Mouse (Mus musculus) erythroblast, embryonic 14.5 days (primary cell): ENCODE data around the gene Foxo1. TPM values are rescaled to one million over a fixed set of nuclear protein-coding genes. Genes with fewer than 3 reads are reported as not detected.

Source experiments
- H3K27me3 ChIP-seq: 2 replicates; pipeline ENCODE4 v1.6.1; 2012; ENCODE audit warnings: inconsistent platforms; ENCODE audit not compliant: control insufficient read depth
- H3K36me3 ChIP-seq: 2 replicates; pipeline ENCODE4 v1.6.1; 2012; ENCODE audit warnings: mild to moderate bottlenecking, inconsistent platforms; ENCODE audit not compliant: control insufficient read depth
- H3K4me1 ChIP-seq: 2 replicates; pipeline ENCODE4 v1.6.1; 2012; ENCODE audit warnings: inconsistent platforms; ENCODE audit not compliant: control insufficient read depth
- H3K4me3 ChIP-seq: replicated peaks from 2 replicates; pipeline ENCODE3; 2012; ENCODE audit warnings: moderate library complexity, mild to moderate bottlenecking, inconsistent platforms
- H3K9me3 ChIP-seq: 2 replicates; pipeline ENCODE4 v1.6.1; 2012; ENCODE audit warnings: low read length, inconsistent platforms, mixed read lengths; ENCODE audit not compliant: control insufficient read depth
- GATA1 ChIP-seq: IDR thresholded peaks from 2 replicates; pipeline ENCODE4 v1.6.1; 2012; ENCODE audit warnings: low read length, inconsistent platforms, mixed read lengths
- TAL1 ChIP-seq: IDR thresholded peaks from 3 replicates; pipeline ENCODE4 v1.6.1; 2012; ENCODE audit warnings: low read length, inconsistent platforms, mixed read lengths
- polyA plus RNA-seq: library from polyadenylated mRNA; stranded (reverse); fragments of >175 nt; gene quantifications from 2 replicates; pipeline ENCODE4 v1.2.3, GENCODE M21; 2012

Gene Foxo1
- polyA plus RNA-seq, 1 experiment, result 0.02 TPM

GRCm38 (mm10) chr3:52297291-52298018, 29.3 kb downstream of the Foxo1 start:
- Histone ChIP-seq H3K9me3 (no peaks in the 10 kb centered on the region), H3K4me1 (peaks cover 3% of the 10 kb centered on the region; the same call in 1 of the 2 replicates)
- TF ChIP-seq GATA1 (no peak), TAL1 (no peak)

GRCm38 (mm10) chr3:52298683-52299082, 30.5 kb downstream of the Foxo1 start:
- Histone ChIP-seq H3K36me3 (no peaks in the 10 kb centered on the region), H3K4me3 (no peak overlapping the region), H3K27me3 (no peaks in the 10 kb centered on the region), H3K4me1 (peaks cover 3% of the 10 kb centered on the region; the same call in 1 of the 2 replicates), H3K9me3 (no peaks in the 10 kb centered on the region)
- TF ChIP-seq GATA1, result no peak
- TF ChIP-seq TAL1, result no peak

More at GRCm38 (mm10) chr3:52297291-52298018, 29.3 kb downstream of the Foxo1 start:
- no peaks in the 10 kb centered on the region for H3K36me3 ChIP-seq
- no peaks in the 10 kb centered on the region for H3K27me3 ChIP-seq
- H3K4me3 ChIP-seq, result no peak overlapping the region

GRCm38 (mm10) chr3:52299376-52299775, 31.2 kb downstream of the Foxo1 start:
- Histone ChIP-seq H3K36me3 (no peaks in the 10 kb centered on the region), H3K4me3 (no peak overlapping the region), H3K4me1 (peaks cover 3% of the 10 kb centered on the region; the same call in 1 of the 2 replicates)

GRCm38 (mm10) chr3:52300517-52300916, 32.4 kb downstream of the Foxo1 start:
- TF ChIP-seq TAL1 (no peak), GATA1 (no peak)
- peaks cover 3% of the 10 kb centered on the region; the same call in 1 of the 2 replicates for H3K4me1 ChIP-seq
- no peaks in the 10 kb centered on the region for H3K27me3 ChIP-seq
- no peaks in the 10 kb centered on the region for H3K36me3 ChIP-seq
- H3K9me3 ChIP-seq, result no peaks in the 10 kb centered on the region
- no peak overlapping the region for H3K4me3 ChIP-seq

More at GRCm38 (mm10) chr3:52299376-52299775, 31.2 kb downstream of the Foxo1 start:
- no peak for TF ChIP-seq TAL1
- no peak for TF ChIP-seq GATA1
- no peaks in the 10 kb centered on the region for H3K27me3 ChIP-seq
- H3K9me3 ChIP-seq, result no peaks in the 10 kb centered on the region

GRCm38 (mm10) chr3:52303301-52303700, 35.2 kb downstream of the Foxo1 start:
- Histone ChIP-seq H3K36me3 (no peaks in the 10 kb centered on the region), H3K9me3 (no peaks in the 10 kb centered on the region), H3K27me3 (no peaks in the 10 kb centered on the region), H3K4me3 (no peak overlapping the region), H3K4me1 (peaks cover 3% of the 10 kb centered on the region; the same call in 1 of the 2 replicates)
- TF ChIP-seq TAL1 (no peak), GATA1 (no peak)

GRCm38 (mm10) chr3:52308586-52309321, 40.6 kb downstream of the Foxo1 start:
- H3K4me1 ChIP-seq, result peaks cover 2% of the 10 kb centered on the region; the same call in 1 of the 2 replicates
- no peaks in the 10 kb centered on the region for H3K36me3 ChIP-seq
- H3K4me3 ChIP-seq, result no peak overlapping the region
- H3K27me3 ChIP-seq, result no peaks in the 10 kb centered on the region
- no peak for TF ChIP-seq TAL1
- TF ChIP-seq GATA1, result no peak
- H3K9me3 ChIP-seq, result no peaks in the 10 kb centered on the region

- H3K36me3 ChIP-seq, result no peaks in the 10 kb centered on the region
- TF ChIP-seq GATA1, result no peak
- TF ChIP-seq TAL1, result no peak
Observed at GRCm38 (mm10) chr3:52320516-52321270, 52.6 kb downstream of the Foxo1 start.

GRCm38 (mm10) chr3:52322401-52323385, 54.6 kb downstream of the Foxo1 start:
- Histone ChIP-seq H3K9me3 (no peaks in the 10 kb centered on the region), H3K27me3 (no peaks in the 10 kb centered on the region), H3K4me1 (no peaks in the 10 kb centered on the region), H3K36me3 (no peaks in the 10 kb centered on the region), H3K4me3 (no peak overlapping the region)
- TF ChIP-seq GATA1, result no peak
- no peak for TF ChIP-seq TAL1

More at GRCm38 (mm10) chr3:52320516-52321270, 52.6 kb downstream of the Foxo1 start:
- no peaks in the 10 kb centered on the region for H3K9me3 ChIP-seq
- no peaks in the 10 kb centered on the region for H3K27me3 ChIP-seq
- no peaks in the 10 kb centered on the region for H3K4me1 ChIP-seq
- H3K4me3 ChIP-seq, result no peak overlapping the region
